Mouse (Mus musculus) midbrain, embryonic 16.5 days (tissue): ENCODE measurements around the gene Rnf13. TPM values are rescaled to one million over a fixed set of nuclear protein-coding genes. Genes with fewer than 3 reads are reported as not detected.

Experiments
- ATAC-seq: fragments of 200-750 bp; cut with Nextera tagmentation; 2 replicates; pipeline ENCODE4 v1.8.0; 2017; ENCODE audit warnings: moderate TSS enrichment
- H3K27ac ChIP-seq: fragments of 300-500 bp; sonication (generic); 2 replicates; pipeline ENCODE4 v1.5.1; 2014; ENCODE audit warnings: mild to moderate bottlenecking, low read length, mixed read lengths
- H3K27me3 ChIP-seq: fragments of 300-500 bp; sonication (generic); 2 replicates; pipeline ENCODE4 v1.6.1; 2014; ENCODE audit warnings: low read depth, low read length, mixed read lengths; ENCODE audit not compliant: control insufficient read depth, insufficient read depth
- H3K36me3 ChIP-seq: fragments of 300-500 bp; sonication (generic); 2 replicates; pipeline ENCODE4 v1.6.1; 2014; ENCODE audit warnings: mild to moderate bottlenecking, low read length, moderate library complexity, mixed read lengths; ENCODE audit not compliant: control insufficient read depth, insufficient read depth
- H3K4me1 ChIP-seq: fragments of 300-500 bp; sonication (generic); 2 replicates; pipeline ENCODE4 v1.6.1; 2014; ENCODE audit warnings: mild to moderate bottlenecking, low read length, mixed read lengths; ENCODE audit not compliant: control insufficient read depth, insufficient read depth
- H3K4me2 ChIP-seq: fragments of 300-500 bp; sonication (generic); 2 replicates; pipeline ENCODE4 v1.6.1; 2014; ENCODE audit warnings: mild to moderate bottlenecking, low read length, mixed read lengths
- H3K4me3 ChIP-seq: fragments of 300-500 bp; sonication (generic); 2 replicates; pipeline ENCODE4 v1.5.1; 2014; ENCODE audit warnings: low read depth, mild to moderate bottlenecking, low read length, moderate library complexity, mixed read lengths
- H3K9ac ChIP-seq: fragments of 300-500 bp; sonication (generic); 2 replicates; pipeline ENCODE4 v1.6.1; 2014; ENCODE audit warnings: low read depth, low read length, mixed read lengths
- H3K9me3 ChIP-seq: fragments of 300-500 bp; sonication (generic); replicated peaks from 2 replicates; pipeline ENCODE4 v1.6.1; 2014; ENCODE audit warnings: mild to moderate bottlenecking, low read length, mixed read lengths; ENCODE audit not compliant: control insufficient read depth, poor library complexity, severe bottlenecking
- WGBS: fragments of 180-500 bp; shearing (Covaris S2); extraction: QIAGEN DNeasy Blood & Tissue Kit; methylation state at CpG from one replicate; pipeline ENCODE4 v1.1.7; 2014; 5-methylcytosine and 5-hydroxymethylcytosine counted together
- polyA plus RNA-seq: library from polyadenylated mRNA; unstranded; fragments of >200 nt; fragmentation: Nextera tagmentation; extraction: Ambion mirVana; gene quantifications from 2 replicates; pipeline ENCODE4 v1.2.1, GENCODE M21; 2015

Gene Rnf13
- 84.7 and 93.0 TPM in 2 replicates for polyA plus RNA-seq

DNA sequence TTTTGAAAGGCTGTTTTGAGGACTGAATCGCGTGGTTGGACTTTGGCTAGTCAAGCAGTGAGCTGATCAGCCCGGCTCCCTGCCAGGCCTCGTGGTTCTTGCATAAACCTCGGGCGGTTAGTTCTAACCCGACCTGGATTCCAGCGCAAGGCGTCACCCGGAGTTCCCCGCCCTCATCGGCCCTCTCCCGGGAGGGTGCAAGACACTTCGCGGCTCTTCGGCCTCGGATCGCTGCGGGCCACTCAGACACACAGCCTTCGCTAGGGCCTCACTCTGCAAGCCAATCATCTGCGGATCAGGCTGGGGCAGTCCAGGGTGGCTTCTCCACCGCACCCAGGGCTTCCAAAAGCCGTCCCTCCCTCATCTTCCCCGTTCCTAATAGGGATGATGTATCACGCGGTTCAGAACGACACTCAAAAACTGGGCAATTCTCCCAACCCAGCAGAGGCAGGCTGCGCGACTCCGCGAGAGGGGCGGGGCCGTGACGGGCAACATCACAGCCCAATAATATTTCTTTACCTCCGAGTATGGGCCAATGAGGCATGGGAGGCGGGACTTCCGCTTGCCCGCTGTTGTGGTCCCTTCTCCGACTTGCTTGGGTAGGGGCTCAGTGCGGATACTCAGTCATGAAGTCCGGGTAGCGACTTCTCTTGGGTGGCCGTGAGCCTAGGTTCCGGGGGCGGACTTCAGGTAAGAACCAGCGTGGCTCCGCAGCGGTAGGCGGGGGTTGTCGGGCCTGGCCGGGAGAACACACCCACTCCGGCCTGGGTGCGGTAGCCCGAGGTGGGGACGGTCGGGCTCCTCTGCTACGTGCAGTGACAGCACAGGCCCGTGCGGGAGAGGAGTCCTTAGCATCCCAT lies at the start of gene Rnf13:
Gene Rnf13 (plus strand): TSS at position 552 of the 860 bp plus-strand sequence.
- H3K27ac ChIP-seq: peak within 1 kb of the TSS; percentile 87
- H3K4me2 ChIP-seq: peak within 1 kb of the TSS; percentile 78
- H3K36me3 ChIP-seq: no peaks in the 10 kb centered on the region
- peaks cover 22% of the 10 kb centered on the region for H3K4me1 ChIP-seq
- H3K27me3 ChIP-seq: no peaks in the 10 kb centered on the region
- peak; percentile 100 for ATAC-seq
- no peaks in the 10 kb centered on the region for H3K9me3 ChIP-seq
- H3K9ac ChIP-seq: peak within 1 kb of the TSS; percentile 71
- peak within 1 kb of the TSS; percentile 71 for H3K4me3 ChIP-seq
- whole genome bisulfite sequencing: under 1% methylated on average over 54 of the region's 59 CpGs

DNA sequence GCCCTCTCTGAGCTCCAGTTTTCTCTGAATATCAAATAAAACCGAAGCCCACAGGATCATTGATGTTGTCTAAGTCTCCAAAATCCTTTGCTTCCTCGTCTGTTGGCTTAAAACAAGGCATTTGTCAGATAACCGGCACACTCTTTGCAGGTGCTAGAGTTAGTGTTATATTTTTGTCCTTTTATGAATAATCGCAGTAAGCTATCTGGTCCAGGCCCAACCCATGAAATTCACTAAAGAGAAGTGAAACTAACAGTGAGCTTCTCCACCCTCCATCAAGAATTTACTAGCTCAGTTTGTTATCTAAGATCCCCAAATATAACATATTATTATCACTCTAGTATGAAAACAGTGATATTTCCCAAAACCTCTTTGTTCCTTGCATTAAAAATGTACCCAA lies 44.1 kb upstream of the Rnf13 start:
- no peaks in the 10 kb centered on the region for H3K36me3 ChIP-seq
- H3K27me3 ChIP-seq: no peaks in the 10 kb centered on the region
- no peaks in the 10 kb centered on the region for H3K9me3 ChIP-seq
- H3K4me2 ChIP-seq: no peak overlapping the region
- 89% methylated on average over 4 of the region's 4 CpGs for WGBS
- H3K4me3 ChIP-seq: no peak overlapping the region
- no peak overlapping the region for H3K27ac ChIP-seq
- ATAC-seq: no peak
- H3K9ac ChIP-seq: no peak overlapping the region
- no peaks in the 10 kb centered on the region for H3K4me1 ChIP-seq

GRCm38 (mm10) chr3:57692719-57693118 lies 43.1 kb upstream of the Rnf13 start, which contains the start of gene Ankub1:
Gene Ankub1, minus strand, starts transcription at chr3:57692799.
- H3K36me3 ChIP-seq: no peaks in the 10 kb centered on the region
- no peak within 1 kb of the TSS for H3K4me3 ChIP-seq
- H3K4me2 ChIP-seq: no peak within 1 kb of the TSS
- 46% methylated on average over 2 of the region's 2 CpGs for WGBS
- no peak within 1 kb of the TSS for H3K9ac ChIP-seq
- H3K9me3 ChIP-seq: no peaks in the 10 kb centered on the region
- no peak within 1 kb of the TSS for H3K27ac ChIP-seq
- ATAC-seq: no peak
- no peaks in the 10 kb centered on the region for H3K27me3 ChIP-seq
- no peaks in the 10 kb centered on the region for H3K4me1 ChIP-seq

DNA sequence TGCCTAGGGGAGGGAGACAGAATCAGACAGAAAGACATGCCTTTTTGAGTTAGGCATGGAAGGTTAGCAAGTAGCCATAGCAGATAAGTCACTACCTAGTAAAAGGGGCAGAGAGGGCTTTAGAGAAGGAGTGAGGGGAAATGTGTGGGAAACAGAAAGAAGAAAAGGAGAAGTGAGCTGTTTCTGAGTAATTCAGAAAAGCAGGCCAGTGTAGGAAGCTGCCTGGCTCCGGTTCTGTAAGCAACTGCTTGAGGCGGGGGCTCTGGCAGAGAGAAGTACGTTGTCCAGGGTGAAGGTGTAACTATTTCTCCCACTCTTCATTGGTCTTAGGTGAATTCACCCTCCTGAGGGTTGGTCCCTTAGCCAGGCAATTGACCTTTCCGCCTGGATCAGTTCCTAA lies 39.6 kb upstream of the Rnf13 start:
- H3K4me3 ChIP-seq: no peak overlapping the region
- no peaks in the 10 kb centered on the region for H3K4me1 ChIP-seq
- no peak overlapping the region for H3K27ac ChIP-seq
- ATAC-seq: no peak
- H3K4me2 ChIP-seq: no peak overlapping the region
- no peaks in the 10 kb centered on the region for H3K27me3 ChIP-seq
- 89% methylated on average over 4 of the region's 4 CpGs for WGBS
- H3K9me3 ChIP-seq: no peaks in the 10 kb centered on the region
- no peak overlapping the region for H3K9ac ChIP-seq
- no peaks in the 10 kb centered on the region for H3K36me3 ChIP-seq

DNA sequence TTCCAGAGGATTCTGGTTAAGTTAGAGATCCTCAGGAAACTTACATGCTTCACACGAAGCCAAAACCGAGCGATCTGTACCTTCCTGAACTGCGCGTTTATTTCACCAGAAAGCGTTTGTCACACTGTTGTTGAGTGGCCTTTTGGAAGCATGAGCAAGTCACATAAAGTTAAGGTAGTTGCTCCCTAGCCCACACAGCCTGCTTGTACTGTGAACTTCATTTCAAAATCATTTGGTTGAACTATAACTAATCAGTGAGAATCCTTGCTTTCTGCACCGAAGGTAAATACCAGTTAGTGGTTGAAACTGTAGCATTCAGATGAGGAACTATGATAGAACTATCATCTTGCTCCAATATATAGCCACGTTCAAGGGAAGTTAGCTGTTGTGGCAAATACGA lies 39.1 kb upstream of the Rnf13 start:
- Histone ChIP-seq H3K4me1 (no peaks in the 10 kb centered on the region), H3K27ac (no peak overlapping the region), H3K9me3 (no peaks in the 10 kb centered on the region), H3K27me3 (no peaks in the 10 kb centered on the region), H3K4me3 (no peak overlapping the region), H3K9ac (no peak overlapping the region), H3K36me3 (no peaks in the 10 kb centered on the region), H3K4me2 (no peak overlapping the region)
- WGBS: 95% methylated on average over 9 of the region's 9 CpGs
- no peak for ATAC-seq

DNA sequence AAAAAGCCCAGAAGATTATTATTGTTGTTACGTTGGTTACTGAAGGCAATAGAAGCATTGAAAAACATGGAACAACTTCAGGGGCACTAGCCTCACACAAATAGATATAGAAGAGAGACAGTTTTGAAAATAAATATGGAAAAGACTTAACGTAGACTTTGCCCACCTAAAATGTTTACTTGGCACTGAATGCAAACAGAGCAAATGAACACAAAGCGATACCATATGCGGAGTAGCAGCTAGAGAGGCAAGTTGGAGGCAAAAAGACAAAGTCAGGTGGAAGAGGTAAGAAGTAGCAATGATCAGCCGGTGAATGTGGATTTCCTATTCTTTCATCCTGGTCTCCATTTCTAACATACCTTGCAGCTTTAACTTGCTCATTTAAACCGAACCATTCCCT lies 21.7 kb upstream of the Rnf13 start:
- H3K9me3 ChIP-seq: no peaks in the 10 kb centered on the region
- H3K27ac ChIP-seq: no peak overlapping the region
- 93% methylated on average over 6 of the region's 6 CpGs for WGBS
- H3K4me2 ChIP-seq: no peak overlapping the region
- no peak overlapping the region for H3K9ac ChIP-seq
- no peak overlapping the region for H3K4me3 ChIP-seq
- no peak for ATAC-seq
- H3K36me3 ChIP-seq: no peaks in the 10 kb centered on the region
- no peaks in the 10 kb centered on the region for H3K27me3 ChIP-seq
- no peaks in the 10 kb centered on the region for H3K4me1 ChIP-seq

GRCm38 (mm10) chr3:57732206-57732915 lies 3.5 kb upstream of the Rnf13 start:
- ATAC-seq: no peak
- Histone ChIP-seq H3K4me3 (no peak overlapping the region), H3K27ac (no peak overlapping the region), H3K9me3 (no peaks in the 10 kb centered on the region), H3K4me1 (peaks cover 13% of the 10 kb centered on the region), H3K4me2 (no peak overlapping the region), H3K9ac (no peak overlapping the region), H3K36me3 (no peaks in the 10 kb centered on the region), H3K27me3 (no peaks in the 10 kb centered on the region)
- 78% methylated on average over 5 of the region's 5 CpGs for WGBS

GRCm38 (mm10) chr3:57736419-57737095 lies 695 bp downstream of the Rnf13 start:
- Histone ChIP-seq H3K4me1 (peaks cover 22% of the 10 kb centered on the region), H3K9me3 (no peaks in the 10 kb centered on the region), H3K27me3 (no peaks in the 10 kb centered on the region), H3K4me2 (peak overlapping the region; percentile 78), H3K36me3 (no peaks in the 10 kb centered on the region), H3K4me3 (peak overlapping the region; percentile 71), H3K27ac (peak overlapping the region; percentile 87), H3K9ac (peak overlapping the region; percentile 71)
- 2% methylated on average over 13 of the region's 13 CpGs for WGBS
- ATAC-seq: no peak
